Mouse (Mus musculus): ENCODE measurements at regions not wholly inside any gene's neighbourhood (a gene's known extent, or its start where the extent isn't known, plus 50 kb on each side); places are given as distances from the start of the nearest gene placed in this dataset.

DNA sequence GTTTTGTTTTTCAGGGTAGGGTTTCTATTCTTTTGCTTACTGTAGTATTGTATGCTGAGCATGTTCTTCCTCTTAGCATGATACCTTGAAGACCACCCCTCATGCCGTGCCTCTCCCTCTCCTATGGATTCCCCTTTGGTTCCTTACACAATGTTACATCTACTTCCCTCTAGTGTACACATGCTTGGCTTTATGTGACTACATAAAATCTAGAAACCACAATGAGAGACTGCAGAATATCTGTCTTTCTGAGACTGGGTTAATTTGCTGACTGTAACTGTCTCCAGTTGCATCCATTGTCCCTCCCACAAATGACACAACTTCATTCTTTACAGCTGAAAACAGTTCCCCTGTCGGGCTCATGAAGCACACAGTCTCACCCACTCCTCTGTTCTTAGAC lies 78.8 kb upstream of the Supt20 start:
- H3K27me3 ChIP-seq: no peaks in the 10 kb centered on the region
- ATAC-seq (ENCODE audit: low FRiP score, low read depth): no peak
- H3K36me3 ChIP-seq: no peaks in the 10 kb centered on the region
- H3K27ac ChIP-seq (replicated peaks): no peak overlapping the region
- H3K4me3 ChIP-seq: no peak overlapping the region
- no peaks in the 10 kb centered on the region for H3K9me3 ChIP-seq
- no peaks in the 10 kb centered on the region for H3K4me1 ChIP-seq (replicated peaks)
- no peak overlapping the region for H3K4me2 ChIP-seq
- H3K9ac ChIP-seq: no peak overlapping the region
- WGBS: 76% methylated on average over 2 of the region's 2 CpGs

DNA sequence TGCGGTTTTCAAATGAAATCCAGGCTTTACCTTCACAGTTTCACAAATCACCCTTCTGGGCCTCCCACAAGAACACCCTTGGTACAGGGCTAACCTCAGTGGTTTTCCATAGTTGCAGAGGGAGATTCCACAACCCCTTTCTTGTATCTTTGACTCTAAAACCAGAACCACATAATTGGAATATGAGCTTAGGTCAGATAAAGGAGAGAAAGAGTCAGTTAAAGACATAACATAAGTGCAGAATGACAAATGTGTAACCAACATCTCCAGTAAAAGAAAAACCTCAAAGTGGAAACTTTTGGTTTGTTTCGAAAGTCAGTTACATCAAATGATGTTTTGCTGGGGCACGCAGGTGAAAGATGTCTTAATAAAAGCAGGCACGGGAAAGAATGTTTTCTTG lies 75.3 kb upstream of the Supt20 start:
- Histone ChIP-seq H3K27me3 (no peaks in the 10 kb centered on the region), H3K4me3 (no peak overlapping the region), H3K4me2 (no peak overlapping the region), H3K27ac (replicated peaks) (no peak overlapping the region), H3K9me3 (no peaks in the 10 kb centered on the region), H3K4me1 (replicated peaks) (no peaks in the 10 kb centered on the region), H3K9ac (no peak overlapping the region), H3K36me3 (no peaks in the 10 kb centered on the region)
- 93% methylated on average over 4 of the region's 4 CpGs for WGBS
- no peak for ATAC-seq (ENCODE audit: low FRiP score, low read depth)

DNA sequence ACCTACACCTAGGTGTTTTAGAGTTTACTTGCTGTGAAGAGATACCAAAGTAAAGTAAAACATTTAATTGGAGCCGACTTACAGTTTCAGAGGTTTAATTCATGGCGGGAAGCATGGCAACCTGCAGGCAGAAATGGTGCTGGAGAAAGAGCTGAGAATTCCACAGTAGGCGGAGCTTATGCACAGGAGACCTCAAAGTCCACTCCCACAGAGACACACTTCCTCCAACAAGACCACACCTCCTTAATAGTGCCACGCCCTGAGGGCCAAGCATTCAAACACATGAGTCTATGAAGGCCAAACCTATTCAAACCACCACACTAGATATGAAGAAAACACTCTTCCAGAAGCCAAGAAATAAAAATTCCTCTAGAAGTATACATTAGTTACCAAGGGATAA lies 74.3 kb upstream of the Supt20 start:
- Histone ChIP-seq H3K4me1 (replicated peaks) (no peaks in the 10 kb centered on the region), H3K4me3 (no peak overlapping the region), H3K27me3 (no peaks in the 10 kb centered on the region), H3K4me2 (no peak overlapping the region), H3K36me3 (no peaks in the 10 kb centered on the region), H3K27ac (replicated peaks) (no peak overlapping the region), H3K9ac (no peak overlapping the region), H3K9me3 (no peaks in the 10 kb centered on the region)
- ATAC-seq (ENCODE audit: low FRiP score, low read depth): no peak
- 95% methylated on average over 4 of the region's 4 CpGs for WGBS

DNA sequence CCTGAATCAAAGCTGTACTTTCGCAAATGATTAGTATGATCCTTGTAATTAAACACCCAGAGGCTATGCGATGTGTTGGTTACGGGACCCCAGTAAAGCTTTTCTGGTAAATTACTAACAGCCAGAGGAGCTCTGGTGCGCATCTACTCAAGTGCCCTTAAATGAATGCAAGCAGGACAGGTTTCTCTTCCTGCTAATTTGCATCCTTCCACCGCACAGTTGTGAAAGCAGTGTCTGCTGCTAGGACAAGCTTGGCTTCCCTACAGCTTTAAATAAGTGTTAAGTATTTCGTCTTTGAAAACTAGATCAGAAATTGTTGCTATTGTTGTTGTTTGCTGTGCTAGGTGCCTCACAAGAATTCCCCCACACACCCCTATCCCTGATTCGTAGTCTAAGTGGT lies 62.4 kb upstream of the Supt20 start:
- no peak overlapping the region for H3K4me3 ChIP-seq
- H3K4me2 ChIP-seq: no peak overlapping the region
- no peaks in the 10 kb centered on the region for H3K27me3 ChIP-seq
- WGBS: 82% methylated on average over 7 of the region's 7 CpGs
- H3K36me3 ChIP-seq: no peaks in the 10 kb centered on the region
- H3K9me3 ChIP-seq: 0 out of 2 replicates have a peak, but pooled peaks cover 5% of the 10 kb centered on the region
- H3K9ac ChIP-seq: no peak overlapping the region
- H3K4me1 ChIP-seq (replicated peaks): no peaks in the 10 kb centered on the region
- ATAC-seq (ENCODE audit: low FRiP score, low read depth): no peak
- H3K27ac ChIP-seq (replicated peaks): no peak overlapping the region

DNA sequence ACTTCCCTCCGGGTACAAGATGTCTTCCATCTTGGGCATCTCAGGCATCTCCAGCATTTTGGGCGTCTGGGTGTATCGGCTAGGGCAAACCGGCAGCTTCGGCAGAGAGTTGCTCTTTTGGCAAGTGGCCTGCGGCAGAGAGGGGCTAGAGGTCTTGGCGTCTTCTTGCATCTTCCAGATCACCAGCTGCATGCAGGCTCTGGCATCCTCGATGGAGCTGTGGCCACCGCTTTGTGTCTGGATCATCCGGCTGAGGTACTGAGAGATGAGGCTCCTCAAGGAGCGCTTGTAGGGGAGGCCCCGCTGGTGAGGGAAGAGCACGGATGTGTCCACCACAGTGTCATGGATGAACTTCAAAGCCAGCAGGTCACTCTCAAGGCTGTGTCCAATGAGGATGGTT lies 59.9 kb upstream of the Supt20 start:
- no peak overlapping the region for H3K4me3 ChIP-seq
- H3K9ac ChIP-seq: no peak overlapping the region
- no peak overlapping the region for H3K4me2 ChIP-seq
- H3K27me3 ChIP-seq: no peaks in the 10 kb centered on the region
- H3K27ac ChIP-seq (replicated peaks): no peak overlapping the region
- no peaks in the 10 kb centered on the region for H3K4me1 ChIP-seq (replicated peaks)
- no peak for ATAC-seq (ENCODE audit: low FRiP score, low read depth)
- 95% methylated on average over 13 of the region's 13 CpGs for WGBS
- 0 out of 2 replicates have a peak, but pooled peaks cover 5% of the 10 kb centered on the region for H3K9me3 ChIP-seq
- no peaks in the 10 kb centered on the region for H3K36me3 ChIP-seq

DNA sequence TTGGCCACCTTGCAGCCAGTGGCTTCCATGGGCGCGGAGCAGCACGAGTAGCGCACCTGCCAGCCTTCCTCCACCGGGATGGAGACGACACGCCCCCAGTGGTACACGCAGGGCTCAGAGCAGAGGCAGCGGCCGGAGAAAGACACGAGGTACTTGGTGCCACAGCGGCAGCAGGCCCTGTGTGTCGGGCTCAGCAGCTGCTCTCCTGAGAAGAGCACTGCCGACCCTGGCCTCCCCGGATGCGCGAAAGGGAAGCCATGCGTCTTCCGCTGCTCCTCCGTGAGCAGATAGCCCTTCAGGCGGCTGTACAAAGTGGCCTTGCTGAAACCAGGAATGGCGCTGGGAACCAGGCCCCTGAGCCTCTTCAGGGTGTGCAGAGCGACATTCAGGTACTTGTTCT lies 59.2 kb upstream of the Supt20 start:
- 93% methylated on average over 23 of the region's 23 CpGs for WGBS
- no peak for ATAC-seq (ENCODE audit: low FRiP score, low read depth)
- Histone ChIP-seq H3K9ac (no peak overlapping the region), H3K9me3 (0 out of 2 replicates have a peak, but pooled peaks cover 5% of the 10 kb centered on the region), H3K4me3 (no peak overlapping the region), H3K27ac (replicated peaks) (no peak overlapping the region), H3K4me2 (no peak overlapping the region), H3K36me3 (no peaks in the 10 kb centered on the region), H3K4me1 (replicated peaks) (no peaks in the 10 kb centered on the region), H3K27me3 (no peaks in the 10 kb centered on the region)

DNA sequence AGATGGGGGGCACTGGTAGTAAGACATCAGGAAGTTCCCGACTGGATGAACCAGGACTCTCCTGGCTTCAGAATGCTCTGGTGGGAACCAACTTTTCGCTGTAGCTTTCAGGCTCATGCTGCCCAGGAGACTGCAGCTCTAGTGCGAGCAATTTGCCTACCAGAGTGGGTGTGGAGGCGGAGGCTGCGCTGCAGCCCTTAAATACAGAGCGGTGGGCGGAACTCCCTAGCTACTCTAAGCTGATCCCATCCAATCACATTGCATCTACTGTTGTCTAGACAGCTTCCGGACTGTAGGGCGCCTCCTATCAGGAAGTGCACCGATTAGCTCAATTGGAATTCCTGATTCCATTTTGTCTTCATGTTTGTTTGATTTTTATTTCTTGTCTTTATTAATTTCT lies 58.2 kb upstream of the Supt20 start:
- Histone ChIP-seq H3K27me3 (no peaks in the 10 kb centered on the region), H3K9me3 (0 out of 2 replicates have a peak, but pooled peaks cover 5% of the 10 kb centered on the region), H3K4me1 (replicated peaks) (no peaks in the 10 kb centered on the region), H3K9ac (no peak overlapping the region), H3K4me3 (no peak overlapping the region), H3K27ac (replicated peaks) (no peak overlapping the region), H3K36me3 (no peaks in the 10 kb centered on the region), H3K4me2 (no peak overlapping the region)
- 94% methylated on average over 10 of the region's 10 CpGs for WGBS
- no peak for ATAC-seq (ENCODE audit: low FRiP score, low read depth)

Measured in hindbrain, embryonic 15.5 days (tissue).